Mouse (Mus musculus) thymus, adult 2 months (tissue): ENCODE data around the gene 5730522E02Rik.

Experiments
- CTCF ChIP-seq: fragments of 200-500 bp; IDR thresholded peaks from 2 replicates; pipeline ENCODE4 v1.5.1; 2012; ENCODE audit warnings: mild to moderate bottlenecking, control low read depth, low read length, moderate library complexity, borderline replicate concordance; ENCODE audit not compliant: control insufficient read depth, poor library complexity, insufficient read depth; ENCODE audit errors: extremely low read depth
- POLR2A ChIP-seq: fragments of 200-500 bp; IDR thresholded peaks from 2 replicates; pipeline ENCODE4 v1.6.1; 2012; ENCODE audit warnings: mild to moderate bottlenecking, low read length, control low read depth, moderate library complexity; ENCODE audit not compliant: control insufficient read depth, poor library complexity, insufficient read depth; ENCODE audit errors: extremely low read depth

GRCm38 (mm10) chr11:26102878-26103277 is 107.7 kb downstream of the 5730522E02Rik start:
- no peak for TF ChIP-seq POLR2A
- TF ChIP-seq CTCF, result no peak
